Mouse (Mus musculus) retina, adult 2 months (tissue): Measurements from ENCODE around the gene Nyx.

Experiments
- DNase-seq: peaks from one replicate; pipeline ENCODE4 v3.0.0-alpha.2; 2012; ENCODE audit warnings: low read depth, low spot score

Nyx gene

DNA sequence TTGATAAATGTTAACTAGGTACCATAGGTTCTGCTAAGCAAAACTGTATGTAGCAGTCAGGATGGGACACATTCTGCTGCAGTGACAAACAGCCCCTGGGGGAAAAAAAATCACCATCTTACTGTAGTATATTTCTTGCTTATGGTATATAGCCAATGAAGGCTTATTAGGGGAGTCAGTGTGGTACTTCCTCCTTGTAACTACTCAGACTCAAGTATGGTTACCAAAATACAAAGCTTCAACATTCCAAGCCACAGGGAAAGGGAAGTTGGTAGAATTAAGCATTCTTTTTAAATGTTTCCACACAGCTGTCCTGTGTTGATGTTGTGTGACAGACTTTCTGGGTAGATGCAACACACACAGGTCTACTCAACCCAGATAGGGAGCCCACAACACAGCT is 27.0 kb downstream of the Nyx start:
- DNase-seq = no peak

DNA sequence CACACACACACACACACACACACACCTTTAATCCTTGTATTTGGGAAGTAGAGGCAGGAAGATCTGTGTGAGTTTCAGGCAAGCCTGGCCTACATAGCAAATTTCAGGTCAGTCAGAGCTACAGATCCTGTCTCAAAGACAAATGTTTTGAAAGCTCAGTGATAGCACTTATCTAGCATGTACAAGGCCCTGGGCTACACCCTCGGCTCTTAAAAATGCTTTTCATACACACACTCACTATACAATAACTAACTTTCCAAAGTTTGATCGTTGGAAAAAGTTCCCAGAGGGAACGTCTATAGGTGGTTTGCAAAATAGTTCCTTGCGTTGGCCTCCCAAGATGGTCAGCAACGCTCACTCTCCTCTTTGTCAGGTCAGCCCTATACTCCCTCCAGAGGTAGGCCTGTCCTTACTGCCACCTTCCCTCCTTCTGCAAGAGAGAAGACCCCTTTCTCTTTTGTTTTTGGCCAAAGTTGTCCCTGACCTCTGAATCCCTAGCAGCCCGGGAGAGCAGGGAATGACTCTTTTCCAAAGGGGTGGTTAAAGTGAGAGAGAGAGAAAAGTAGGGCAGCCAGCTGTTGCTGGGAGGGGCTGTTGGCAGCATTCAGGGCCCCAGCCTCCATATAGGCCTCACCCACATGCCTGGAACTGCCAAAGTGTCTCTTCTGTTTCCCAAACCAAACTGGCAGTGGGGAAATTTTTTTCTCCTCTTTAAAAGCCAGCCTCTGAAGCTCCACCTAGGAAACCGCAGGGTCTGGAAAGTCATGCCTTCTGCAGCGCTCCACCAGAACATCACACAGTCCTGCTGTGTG is 29.2 kb downstream of the Nyx start:
- DNase-seq = no peak

GRCm38 (mm10) chrX:13500284-13500683 is 34.4 kb downstream of the Nyx start:
- DNase-seq = no peak

GRCm38 (mm10) chrX:13502862-13503375 is 37.0 kb downstream of the Nyx start:
- DNase-seq = no peak

DNA sequence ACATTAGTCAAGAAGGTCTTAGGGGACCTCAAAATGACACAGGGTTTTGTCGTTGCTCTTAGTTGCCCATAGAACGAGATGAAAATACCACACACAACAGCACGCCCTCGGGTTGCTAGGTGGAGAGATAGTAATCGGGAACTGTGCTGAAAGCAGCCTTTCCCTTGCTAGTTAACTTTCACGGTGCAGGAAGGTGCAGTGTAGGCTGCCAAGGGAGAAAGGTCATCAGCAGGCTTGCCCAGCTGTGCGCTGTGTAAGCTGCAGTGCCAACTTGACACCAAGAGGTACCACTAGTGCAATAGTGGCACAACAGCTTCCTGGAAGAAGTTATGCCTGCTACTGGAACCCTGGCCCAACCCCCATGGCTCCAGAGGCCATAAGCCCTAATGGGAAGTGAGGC is 38.5 kb downstream of the Nyx start:
- no peak for DNase-seq

DNA sequence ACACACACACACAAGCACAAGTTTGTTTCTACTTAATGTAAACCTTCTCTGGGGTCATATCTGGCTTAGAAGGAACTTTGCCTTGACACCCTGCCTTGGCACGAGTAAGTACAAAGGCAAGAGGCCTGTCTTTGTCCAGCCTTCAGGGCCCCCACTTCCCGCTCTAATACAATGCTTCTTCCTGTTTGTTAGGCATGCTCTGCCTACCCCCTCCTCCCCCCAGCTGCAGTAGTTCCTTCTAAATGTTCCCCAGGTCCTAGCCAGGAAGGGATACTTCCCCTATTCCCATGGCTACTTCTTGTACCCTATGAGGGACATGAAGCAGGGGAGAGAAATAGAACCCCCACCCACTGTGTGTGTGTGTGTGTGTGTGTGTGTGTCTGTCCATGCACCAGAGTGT is 40.5 kb downstream of the Nyx start:
- no peak for DNase-seq

- no peak for DNase-seq
Measured at GRCm38 (mm10) chrX:13513127-13513526, 47.2 kb downstream of the Nyx start.

DNA sequence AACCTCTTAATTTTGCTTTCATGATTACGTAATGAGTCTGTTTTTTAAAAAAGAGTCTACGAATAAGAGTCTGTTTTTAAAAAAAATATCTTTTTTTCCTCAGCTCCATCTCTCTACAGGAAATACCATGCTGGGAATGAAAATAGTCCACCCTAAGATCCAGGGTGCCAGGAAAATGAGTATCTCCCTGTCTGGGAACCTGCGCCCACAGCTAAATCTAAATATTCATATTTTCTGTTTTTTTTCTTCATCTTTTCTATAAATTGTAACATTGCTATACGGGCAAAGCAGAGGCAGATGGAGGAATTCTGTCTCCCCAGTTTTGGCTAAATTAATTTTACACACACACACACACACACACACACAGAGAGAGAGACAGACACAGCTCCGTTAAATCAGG is 48.0 kb downstream of the Nyx start:
- no peak for DNase-seq

GRCm38 (mm10) chrX:13516451-13516850 is 50.5 kb downstream of the Nyx start:
- no peak for DNase-seq

- no peak for DNase-seq
Measured at GRCm38 (mm10) chrX:13518019-13518418, 52.1 kb downstream of the Nyx start.

- DNase-seq = no peak
Measured at GRCm38 (mm10) chrX:13518781-13519407, 53.0 kb downstream of the Nyx start.

DNA sequence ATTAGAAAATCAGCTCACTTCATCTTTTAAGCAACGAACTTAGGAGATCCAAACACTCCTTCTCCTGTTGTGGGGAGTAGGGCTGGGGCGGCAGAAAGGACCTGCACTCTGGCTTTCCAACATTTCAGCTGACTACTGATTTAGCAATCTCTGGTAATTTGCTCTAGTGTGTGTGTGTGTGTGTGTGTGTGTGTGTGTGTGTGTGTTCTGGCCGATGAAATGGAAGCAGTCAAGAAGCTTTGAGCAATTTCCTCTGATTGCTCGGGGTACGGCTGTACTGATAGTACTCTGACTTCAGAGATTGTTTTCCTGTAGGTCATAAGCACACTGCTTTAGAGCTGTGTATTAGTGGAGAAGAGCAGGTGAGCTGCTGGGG is 53.5 kb downstream of the Nyx start:
- no peak for DNase-seq

DNA sequence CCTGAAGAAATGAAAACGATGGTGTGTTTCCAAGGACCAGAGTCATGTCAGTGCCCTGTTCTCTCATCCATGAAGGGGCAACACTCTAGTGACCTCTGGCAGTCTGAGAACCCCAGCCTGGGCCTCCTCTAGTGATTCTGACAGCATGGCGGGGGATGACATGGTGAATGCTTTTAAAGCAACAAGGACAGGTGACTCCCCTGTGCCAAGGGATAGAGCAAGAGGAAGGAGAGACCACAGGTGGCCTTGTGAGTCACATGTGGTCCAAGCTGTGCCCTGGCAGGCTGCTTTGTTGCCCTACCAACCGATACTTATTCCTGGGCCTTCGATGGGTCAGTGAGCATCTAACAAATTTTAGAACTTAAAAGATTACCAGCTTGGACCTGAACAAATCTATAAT is 54.7 kb downstream of the Nyx start:
- no peak for DNase-seq

- DNase-seq = no peak
Measured at GRCm38 (mm10) chrX:13521288-13521687, 55.4 kb downstream of the Nyx start.
